Mouse (Mus musculus) stomach, postnatal 0 days (tissue): ENCODE data around the gene Nln.

Source experiments
- CTCF ChIP-seq: IDR thresholded peaks from 2 replicates; pipeline ENCODE4 v1.5.1; 2016; ENCODE audit warnings: antibody characterized with exemption, low read depth, mild to moderate bottlenecking, moderate library complexity
- EP300 ChIP-seq: optimal IDR thresholded peaks from 2 replicates; pipeline ENCODE3; 2016; ENCODE audit warnings: antibody characterized with exemption

DNA sequence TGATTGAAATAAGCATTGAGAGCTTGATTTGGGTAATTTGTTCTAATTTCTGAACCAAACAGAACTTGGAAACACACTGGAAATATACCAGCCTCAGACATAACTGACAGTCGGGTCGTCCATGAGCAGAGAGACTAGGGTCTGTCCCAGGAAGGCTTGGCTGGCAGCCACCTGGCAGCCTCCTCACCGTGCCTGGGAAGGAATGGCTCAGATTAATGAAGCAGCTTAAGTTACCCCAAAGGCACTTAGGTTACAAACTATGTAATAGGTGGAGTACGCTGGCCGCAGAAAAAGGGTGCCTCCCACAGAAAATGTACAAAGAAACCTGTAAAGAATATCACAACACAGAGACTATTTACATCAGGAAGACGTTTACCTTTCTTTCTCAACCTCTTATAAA is 74.6 kb downstream of the Nln start:
- TF ChIP-seq CTCF (no peak), EP300 (no peak)
